Mouse (Mus musculus): ENCODE measurements at regions not wholly inside any gene's neighbourhood (a gene's known extent, or its start where the extent isn't known, plus 50 kb on each side); places are given as distances from the start of the nearest gene placed in this dataset.

DNA sequence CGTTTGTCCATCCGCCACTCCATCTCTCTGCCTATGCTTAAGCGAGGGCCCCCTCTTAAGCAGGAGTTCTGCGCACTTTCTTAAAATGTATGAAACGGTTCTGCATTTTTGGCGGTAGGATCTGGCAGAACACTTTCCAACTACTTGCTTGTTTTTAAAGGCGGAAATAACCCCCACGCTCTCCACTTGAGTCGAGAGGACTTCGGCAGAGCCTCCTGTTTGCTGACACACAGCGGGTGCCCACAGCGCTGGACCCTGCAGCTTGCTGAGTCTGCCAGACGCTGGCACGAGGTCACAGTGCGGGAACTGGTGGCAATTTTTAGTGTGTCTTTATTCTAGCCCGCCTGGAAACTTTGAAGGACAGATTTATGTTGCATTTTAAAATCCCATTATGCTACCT is 299.5 kb upstream of the Tbx3 start:
- no peaks in the 10 kb centered on the region for H3K27me3 ChIP-seq (ENCODE audit: control insufficient read depth in 1 of 2, insufficient read depth in 2 of 2, low read length in 2 of 2)

DNA sequence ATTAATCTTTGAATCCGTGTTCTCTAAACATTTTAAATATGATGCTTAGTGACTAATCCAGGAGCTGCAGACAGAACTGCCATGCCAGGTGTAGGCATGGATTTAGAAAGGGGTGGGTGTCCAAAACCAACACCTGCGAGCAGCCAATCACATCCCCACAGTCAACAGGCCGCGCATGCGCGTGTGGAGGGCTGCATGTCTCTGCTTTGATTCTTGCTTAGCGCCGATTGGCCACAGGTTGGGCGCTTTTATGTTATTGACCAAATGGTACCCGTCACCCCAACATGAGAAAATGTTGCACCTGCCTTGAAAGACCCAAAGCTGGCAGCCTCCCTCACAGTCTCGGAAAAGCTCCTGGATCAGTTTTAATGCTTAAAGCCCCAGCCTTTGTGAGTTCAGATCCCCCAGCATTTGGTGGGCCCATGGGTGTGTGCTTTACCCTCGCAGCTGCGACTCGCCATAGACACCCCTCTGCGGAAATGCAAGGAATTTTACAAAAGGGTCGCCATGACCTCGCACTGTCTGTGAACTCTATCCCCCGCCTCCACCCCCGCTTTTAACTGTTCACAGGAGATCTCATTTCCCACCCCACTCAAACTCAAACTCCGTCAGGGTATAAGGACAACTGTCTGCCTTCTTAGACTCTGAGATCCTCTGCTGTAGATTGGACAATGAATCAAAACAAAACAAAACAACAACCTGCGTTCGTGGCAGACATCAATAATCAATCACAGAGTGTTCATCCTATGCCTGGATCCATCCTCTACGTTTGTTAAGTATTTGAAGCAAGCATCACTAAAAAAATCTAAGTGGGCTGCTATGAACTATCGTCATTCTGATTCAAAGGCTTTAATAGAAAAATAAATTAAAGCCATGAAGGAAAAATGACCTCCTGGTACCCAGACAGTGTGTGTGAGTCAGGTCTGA is 296.4 kb upstream of the Tbx3 start:
- H3K79me2 ChIP-seq (ENCODE audit: control insufficient read depth, insufficient read depth, low read length, poor library complexity): no peaks in the 10 kb centered on the region
- no peak overlapping the region for H3K4me3 ChIP-seq (ENCODE audit: control insufficient read depth in 1 of 2, insufficient read depth in 1 of 2, low read depth in 2 of 2, low read length in 2 of 2)
- H3K27me3 ChIP-seq (ENCODE audit: control insufficient read depth in 1 of 2, insufficient read depth in 2 of 2, low read length in 2 of 2): no peaks in the 10 kb centered on the region
- H3K27ac ChIP-seq (ENCODE audit: control insufficient read depth, low read depth, low read length): no peak overlapping the region
- no peak overlapping the region for H3K9ac ChIP-seq (ENCODE audit: control insufficient read depth, low read depth, low read length, poor library complexity, severe bottlenecking)
- no peak for TF ChIP-seq CHD2 (IDR thresholded peaks at IDR 0.05; ENCODE audit: low read length)
- no peak for TF ChIP-seq TAL1 (IDR thresholded peaks at IDR 0.05; ENCODE audit: low read length)
- TF ChIP-seq CTCF (IDR thresholded peaks at IDR 0.05 in 2 of 3, conservative IDR thresholded peaks at IDR 0.05 in 1 of 3; ENCODE audit: control insufficient read depth in 1 of 3, insufficient read depth in 1 of 3, low read depth in 2 of 3, low read length in 3 of 3, poor library complexity in 1 of 3, severe bottlenecking in 1 of 3): no peak
- TF ChIP-seq MAZ (IDR thresholded peaks at IDR 0.05; ENCODE audit: low read depth, low read length): no peak
- no peak for TF ChIP-seq MXI1 (IDR thresholded peaks at IDR 0.05; ENCODE audit: low read depth, low read length)
- no peak for TF ChIP-seq TBP (IDR thresholded peaks at IDR 0.05; ENCODE audit: low read depth, low read length)
- no peak for TF ChIP-seq E2F4 (IDR thresholded peaks at IDR 0.05; ENCODE audit: borderline replicate concordance, low read depth, low read length)
- TF ChIP-seq GABPA (IDR thresholded peaks at IDR 0.05; ENCODE audit: low read depth, low read length): no peak
- TF ChIP-seq JUND (IDR thresholded peaks at IDR 0.05; ENCODE audit: low read depth, low read length): no peak
- no peaks in the 10 kb centered on the region for H3K4me1 ChIP-seq (ENCODE audit: control insufficient read depth in 1 of 2, insufficient read depth in 2 of 2, low read length in 2 of 2)
- no peak for DNase-seq (ENCODE audit: low read depth, low spot score)
- H3K9me3 ChIP-seq (replicated peaks; ENCODE audit: insufficient read depth, low read length): no peaks in the 10 kb centered on the region
- no peaks in the 10 kb centered on the region for H3K36me3 ChIP-seq (ENCODE audit: control insufficient read depth in 1 of 2, insufficient read depth in 2 of 2, low read length in 2 of 2)

More for the DNA sequence above, 299.5 kb upstream of the Tbx3 start:
- H3K36me3 ChIP-seq (ENCODE audit: control insufficient read depth in 1 of 2, insufficient read depth in 2 of 2, low read length in 2 of 2): no peaks in the 10 kb centered on the region
- no peak for TF ChIP-seq SIN3A (IDR thresholded peaks at IDR 0.05; ENCODE audit: low read length)
- no peak for TF ChIP-seq POLR2AphosphoS2 (IDR thresholded peaks at IDR 0.05; ENCODE audit: low read length)
- TF ChIP-seq MYC (IDR thresholded peaks at IDR 0.05; ENCODE audit: low read depth, low read length): no peak
- TF ChIP-seq TAL1 (IDR thresholded peaks at IDR 0.05; ENCODE audit: low read length): no peak
- no peak for TF ChIP-seq RAD21 (IDR thresholded peaks at IDR 0.05; ENCODE audit: low read depth, low read length)
- no peak for TF ChIP-seq ZNF384 (IDR thresholded peaks at IDR 0.05; ENCODE audit: low read depth, low read length)
- TF ChIP-seq ZKSCAN1 (IDR thresholded peaks at IDR 0.05; ENCODE audit: low read depth, low read length): no peak
- TF ChIP-seq POLR2A (IDR thresholded peaks at IDR 0.05; ENCODE audit: control insufficient read depth in 1 of 2, insufficient read depth in 1 of 2, low read depth in 1 of 2, low read length in 2 of 2, poor library complexity in 1 of 2): no peak
- no peak for TF ChIP-seq BHLHE40 (IDR thresholded peaks at IDR 0.05; ENCODE audit: borderline replicate concordance, low read depth, low read length)
- TF ChIP-seq USF1 (IDR thresholded peaks at IDR 0.05; ENCODE audit: low read depth, low read length): no peak
- TF ChIP-seq UBTF (IDR thresholded peaks at IDR 0.05; ENCODE audit: borderline replicate concordance, insufficient read depth, low read depth, low read length): no peak
- no peak for TF ChIP-seq GATA1 (IDR thresholded peaks at IDR 0.05; ENCODE audit: low read depth, low read length)
- TF ChIP-seq POLR2AphosphoS5 (IDR thresholded peaks at IDR 0.05; ENCODE audit: borderline replicate concordance, low read depth, low read length): no peak
- TF ChIP-seq GABPA (IDR thresholded peaks at IDR 0.05; ENCODE audit: low read depth, low read length): no peak
- no peaks in the 10 kb centered on the region for H3K4me1 ChIP-seq (ENCODE audit: control insufficient read depth in 1 of 2, insufficient read depth in 2 of 2, low read length in 2 of 2)
- H3K27ac ChIP-seq (ENCODE audit: control insufficient read depth, low read depth, low read length): no peak overlapping the region
- H3K9me3 ChIP-seq (replicated peaks; ENCODE audit: insufficient read depth, low read length): no peaks in the 10 kb centered on the region
- no peaks in the 10 kb centered on the region for H3K79me2 ChIP-seq (ENCODE audit: control insufficient read depth, insufficient read depth, low read length, poor library complexity)
- H3K9ac ChIP-seq (ENCODE audit: control insufficient read depth, low read depth, low read length, poor library complexity, severe bottlenecking): no peak overlapping the region
- no peak overlapping the region for H3K4me3 ChIP-seq (ENCODE audit: control insufficient read depth in 1 of 2, insufficient read depth in 1 of 2, low read depth in 2 of 2, low read length in 2 of 2)
- DNase-seq (ENCODE audit: low read depth, low spot score): no peak
